Mouse (Mus musculus) megakaryocyte progenitor cell, adult 5-6 weeks (primary cell): ENCODE results near the gene 2010111I01Rik. TPM values are rescaled to one million over a fixed set of nuclear protein-coding genes. Genes with fewer than 3 reads are reported as not detected.
"Not testable (repeated sequence)": the region's sequence is repeated elsewhere in the genome, so short reads cannot be mapped to it uniquely, and the experiment has no call there.

Experiments
- ATAC-seq: replicated peaks from 2 replicates; pipeline ENCODE4 v1.8.0; 2016; ENCODE audit warnings: mild to moderate bottlenecking, moderate TSS enrichment, inconsistent platforms; ENCODE audit not compliant: poor library complexity
- total RNA-seq, 2 experiments: library from RNA; stranded (forward) in 1 of 2; stranded (reverse) in 1 of 2; fragments of 157-497, 149-512 nt in 1 of 2; fragments of 200-1000 nt in 1 of 2; gene quantifications; 2 replicates each; pipeline versions ENCODE4 v1.2.3 to v1.2.4; 2015 to 2017

The 2010111I01Rik gene
- total RNA-seq, 2 experiments from 2014 or later = 53.7 to 90.2 TPM

DNA sequence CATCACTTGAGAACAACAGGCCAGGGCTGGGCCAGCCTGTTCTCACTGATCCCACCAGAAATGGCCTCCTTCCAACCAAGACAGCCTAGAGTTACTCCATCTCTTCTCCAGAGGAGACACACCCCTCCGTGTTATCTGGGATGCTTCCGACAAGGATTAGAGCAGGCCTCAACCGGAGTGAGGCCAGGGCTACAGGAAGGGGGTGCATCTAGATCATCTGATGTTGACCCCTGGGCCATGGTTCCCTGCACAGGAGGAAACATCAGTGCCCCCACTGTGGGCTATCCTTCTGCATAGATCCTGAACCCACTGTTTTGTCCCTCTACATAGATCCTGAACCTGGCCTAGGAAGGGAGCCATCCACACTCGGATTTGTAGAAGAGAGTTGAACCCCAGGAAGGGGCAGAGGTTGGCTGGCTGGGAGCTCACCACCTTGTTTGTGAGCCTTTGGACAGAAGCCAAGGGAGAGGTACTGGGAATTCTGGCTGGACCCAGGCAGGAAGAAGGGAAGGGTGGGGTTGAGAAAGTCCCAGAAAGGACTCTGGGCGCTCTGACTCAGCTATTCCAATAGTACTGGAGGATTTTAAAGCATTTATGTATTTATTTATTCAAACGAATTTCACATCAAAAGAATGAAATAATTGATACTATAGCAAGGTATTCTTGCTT is 339.6 kb downstream of the 2010111I01Rik start:
- no peak for ATAC-seq

- no peak for ATAC-seq
Observed at GRCm38 (mm10) chr13:63304799-63305159, 340.1 kb downstream of the 2010111I01Rik start.

DNA sequence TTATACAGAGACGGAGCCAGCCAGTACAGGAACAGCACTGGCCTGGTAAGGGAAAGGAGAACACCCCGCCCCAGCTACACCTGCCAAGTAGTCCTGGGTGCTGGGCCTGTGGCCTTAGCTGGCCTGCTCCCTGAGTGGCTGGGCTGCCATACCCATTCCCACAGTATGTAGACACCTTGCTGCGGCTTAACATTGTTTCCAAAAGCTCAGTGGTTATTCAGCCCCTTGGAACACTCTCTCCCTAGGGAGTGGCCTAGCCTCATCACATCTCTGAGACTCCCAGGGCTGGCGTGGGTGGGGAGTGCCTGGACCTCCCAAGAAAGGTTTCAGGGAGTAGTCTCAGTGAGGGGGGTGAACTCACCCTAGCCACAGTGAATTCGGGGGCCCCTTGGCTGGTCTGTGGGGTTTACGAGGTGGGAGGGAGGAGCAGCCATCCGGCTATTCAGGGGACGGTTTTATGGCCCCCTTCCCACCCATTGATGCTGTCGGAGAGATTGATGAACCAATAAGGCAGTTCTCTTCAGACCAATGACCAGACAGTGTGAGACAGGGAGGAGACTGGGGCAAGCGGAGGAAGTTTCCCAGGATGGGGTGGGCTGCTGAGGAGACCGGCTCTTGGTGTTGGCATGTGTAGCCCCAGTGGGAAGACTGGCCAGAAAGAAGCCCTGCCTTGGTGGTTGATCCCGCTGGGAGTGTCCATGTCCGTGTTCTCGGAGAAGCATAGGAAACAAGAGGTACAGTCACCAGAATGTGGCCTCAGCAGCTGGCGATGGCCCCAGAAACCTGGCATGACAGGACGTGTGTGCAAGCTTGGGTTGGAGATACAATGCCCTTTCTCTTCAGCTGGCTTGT is 340.7 kb downstream of the 2010111I01Rik start:
- no peak for ATAC-seq

DNA sequence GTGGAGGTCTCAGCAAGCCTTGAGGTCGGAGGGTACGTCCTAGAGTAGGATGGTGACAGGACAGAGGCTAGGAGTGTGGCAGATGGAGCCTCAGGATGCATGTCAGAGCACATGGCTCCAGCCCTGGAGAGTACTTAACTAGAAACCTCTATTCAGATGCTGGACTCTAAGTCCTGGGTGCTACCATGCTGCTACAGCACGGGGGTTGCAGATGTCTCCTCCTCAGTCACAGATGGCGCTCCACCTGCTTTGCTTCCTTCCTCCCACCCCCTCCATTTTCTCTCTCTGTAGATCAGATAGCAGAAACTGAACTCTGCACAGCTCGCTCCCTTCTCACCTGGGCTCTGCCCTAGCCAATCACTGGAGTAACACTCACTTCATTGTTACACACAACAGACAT is 342.1 kb downstream of the 2010111I01Rik start:
- no peak for ATAC-seq

DNA sequence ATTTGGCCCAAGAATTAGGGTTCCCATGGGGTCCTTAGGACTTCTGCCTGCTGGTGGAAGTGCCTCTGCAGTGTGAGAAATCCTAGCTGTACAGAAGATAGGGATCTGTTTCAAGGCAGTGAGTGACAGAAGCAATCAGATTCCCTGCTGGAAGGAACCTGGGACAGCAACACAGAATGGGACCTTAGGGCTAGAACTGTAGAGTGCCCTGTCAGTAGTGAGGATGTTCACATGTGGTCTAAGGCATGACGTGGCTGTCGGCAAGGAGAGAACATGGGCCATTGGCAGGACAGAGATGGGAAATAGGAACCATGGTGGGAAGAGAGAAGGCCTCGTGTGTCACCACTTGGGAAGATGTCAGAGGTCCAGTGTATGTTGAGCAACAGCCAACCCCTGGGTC is 344.9 kb downstream of the 2010111I01Rik start:
- no peak for ATAC-seq

GRCm38 (mm10) chr13:63311156-63311555 is 346.5 kb downstream of the 2010111I01Rik start:
- ATAC-seq = no peak

GRCm38 (mm10) chr13:63313247-63313646 is 348.6 kb downstream of the 2010111I01Rik start:
- ATAC-seq = no peak

DNA sequence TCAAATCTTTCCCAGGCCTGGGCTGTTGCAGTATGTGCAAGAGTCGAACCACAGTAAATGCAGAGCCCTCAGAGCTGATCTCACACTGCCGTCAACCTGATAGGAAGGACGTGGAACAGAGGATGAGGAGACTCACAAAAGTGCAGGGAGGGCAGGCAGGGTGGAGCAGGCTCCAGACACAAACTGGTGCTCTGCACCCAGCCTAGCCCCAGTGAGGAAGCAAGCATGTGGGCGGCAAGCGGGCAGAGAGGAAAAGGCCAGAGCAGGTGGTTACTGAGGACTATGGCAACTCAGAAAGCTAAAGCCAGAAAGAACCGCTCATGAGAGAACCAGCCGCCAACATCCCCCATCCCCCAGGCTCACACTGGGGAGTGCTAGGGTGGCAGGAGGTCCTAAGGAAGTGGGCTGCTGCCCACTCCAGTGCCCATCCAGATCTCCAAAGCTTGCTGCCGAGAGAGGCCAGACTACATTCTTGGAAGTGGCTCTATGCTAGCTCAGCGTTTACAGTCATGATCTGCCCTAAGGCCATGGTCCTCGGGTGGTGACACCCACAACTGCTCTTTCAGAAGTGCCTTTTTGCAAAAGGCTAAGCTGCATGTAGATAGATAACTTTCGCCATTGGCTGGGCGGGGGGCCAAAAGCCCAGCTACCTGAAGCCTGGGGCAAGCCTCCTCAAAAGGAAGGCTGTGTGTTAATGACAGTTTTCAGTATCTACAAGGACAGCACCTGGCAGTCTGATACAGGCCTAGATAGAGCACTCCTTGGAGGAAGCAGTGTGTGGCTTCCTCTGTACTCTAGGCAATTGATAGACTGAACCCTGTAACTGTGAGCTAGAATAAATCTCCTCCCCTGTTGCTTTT is 349.3 kb downstream of the 2010111I01Rik start:
- ATAC-seq = peak; percentile 48

- peak; percentile 49 for ATAC-seq
Observed at GRCm38 (mm10) chr13:63314608-63314920, 349.9 kb downstream of the 2010111I01Rik start.

- ATAC-seq = not testable (repeated sequence)
Observed at GRCm38 (mm10) chr13:63315111-63315510, 350.4 kb downstream of the 2010111I01Rik start.

- no peak for ATAC-seq
Observed at GRCm38 (mm10) chr13:63315777-63316176, 351.1 kb downstream of the 2010111I01Rik start.

DNA sequence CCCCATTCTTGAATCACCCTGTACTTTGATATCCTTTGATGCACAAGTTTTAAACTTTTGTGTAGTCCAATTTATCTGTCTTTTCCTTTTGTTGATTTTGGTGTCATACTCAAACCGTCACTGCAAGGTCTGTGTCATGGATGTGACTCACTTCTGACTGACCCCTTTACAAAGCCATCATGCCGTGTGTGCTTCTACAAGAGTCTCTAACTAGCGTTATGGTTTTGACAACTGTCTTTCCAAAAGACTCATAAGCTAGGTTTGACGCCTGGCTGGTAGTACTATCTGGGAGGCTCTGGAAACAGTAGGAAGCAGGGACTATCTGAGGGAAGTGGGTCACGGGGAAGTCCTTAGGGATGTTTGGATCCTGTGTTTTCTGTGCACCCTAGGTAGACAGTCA is 351.7 kb downstream of the 2010111I01Rik start:
- no peak for ATAC-seq

DNA sequence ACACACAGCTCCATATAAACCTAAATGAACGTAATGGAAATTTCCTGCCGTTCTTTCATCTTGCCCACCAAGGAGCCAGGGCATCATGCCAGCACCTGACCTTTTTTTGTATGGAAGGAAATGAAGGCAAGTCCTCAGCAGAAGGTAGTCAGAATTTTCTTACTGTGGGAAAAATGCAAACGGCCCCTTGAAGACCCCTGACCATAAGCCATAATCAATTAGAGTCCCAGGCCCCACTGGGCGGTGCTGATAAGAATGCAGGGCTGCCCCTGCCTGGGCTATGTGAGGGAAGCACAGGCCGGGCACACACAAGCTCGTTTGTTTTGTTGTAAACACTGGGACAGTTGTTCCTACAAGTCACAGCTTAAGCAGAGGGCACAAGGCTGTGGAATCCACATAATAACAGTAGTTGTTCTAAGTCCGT is 353.0 kb downstream of the 2010111I01Rik start:
- ATAC-seq = no peak

- no peak for ATAC-seq
Observed at GRCm38 (mm10) chr13:63319814-63320213, 355.1 kb downstream of the 2010111I01Rik start.

GRCm38 (mm10) chr13:63321689-63322088 is 357.0 kb downstream of the 2010111I01Rik start:
- ATAC-seq = no peak

GRCm38 (mm10) chr13:63322756-63323155 is 358.1 kb downstream of the 2010111I01Rik start:
- no peak for ATAC-seq

DNA sequence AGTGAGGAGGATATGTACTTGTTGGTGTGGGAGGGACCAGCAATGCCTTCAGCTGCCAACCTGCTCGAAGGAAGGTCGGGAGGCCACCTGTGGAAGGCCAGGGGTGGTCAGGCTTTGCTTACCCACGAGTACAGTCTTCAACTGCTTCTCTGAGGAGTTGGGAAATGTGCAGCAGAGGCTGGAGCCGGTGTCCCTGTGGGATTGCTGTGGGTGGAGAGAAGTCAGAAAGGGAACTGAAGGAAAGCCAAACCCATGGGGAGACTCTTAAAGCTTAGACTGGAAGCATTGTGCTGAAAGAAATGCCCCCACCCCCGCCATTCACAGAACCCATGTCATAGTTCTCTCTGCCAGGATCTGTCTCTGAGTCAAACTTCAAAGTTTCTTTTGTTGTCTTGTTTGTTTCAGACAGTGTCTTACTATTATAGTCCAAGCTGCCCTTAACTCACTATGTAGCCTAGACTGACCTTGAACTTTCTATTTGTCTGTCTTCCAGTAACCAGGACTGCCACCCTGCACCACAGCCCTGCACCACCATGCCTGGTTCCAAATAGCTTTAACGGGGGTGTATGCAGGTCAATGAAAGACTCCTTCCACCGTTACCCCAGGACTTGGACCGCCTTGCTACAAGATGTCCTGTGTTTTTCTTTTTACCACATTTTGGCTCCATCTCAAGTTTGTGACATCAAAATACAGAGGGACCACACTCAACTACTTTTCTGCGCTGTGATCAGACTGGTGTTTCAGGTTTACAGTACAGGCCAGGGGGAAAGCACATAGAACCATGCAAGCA is 358.8 kb downstream of the 2010111I01Rik start:
- ATAC-seq = no peak

- no peak for ATAC-seq
Observed at GRCm38 (mm10) chr13:63324311-63324710, 359.6 kb downstream of the 2010111I01Rik start.

GRCm38 (mm10) chr13:63324978-63325848 is 360.5 kb downstream of the 2010111I01Rik start:
- peak; percentile 78 for ATAC-seq

- no peak for ATAC-seq
Observed at GRCm38 (mm10) chr13:63326015-63326414, 361.3 kb downstream of the 2010111I01Rik start.
